Mouse (Mus musculus) lung, postnatal 10 days (tissue): ENCODE data around the gene Gm10563.

Experiments used
- DNase-seq: peaks from one replicate; pipeline ENCODE4 v3.0.0; 2021

The Gm10563 gene

DNA sequence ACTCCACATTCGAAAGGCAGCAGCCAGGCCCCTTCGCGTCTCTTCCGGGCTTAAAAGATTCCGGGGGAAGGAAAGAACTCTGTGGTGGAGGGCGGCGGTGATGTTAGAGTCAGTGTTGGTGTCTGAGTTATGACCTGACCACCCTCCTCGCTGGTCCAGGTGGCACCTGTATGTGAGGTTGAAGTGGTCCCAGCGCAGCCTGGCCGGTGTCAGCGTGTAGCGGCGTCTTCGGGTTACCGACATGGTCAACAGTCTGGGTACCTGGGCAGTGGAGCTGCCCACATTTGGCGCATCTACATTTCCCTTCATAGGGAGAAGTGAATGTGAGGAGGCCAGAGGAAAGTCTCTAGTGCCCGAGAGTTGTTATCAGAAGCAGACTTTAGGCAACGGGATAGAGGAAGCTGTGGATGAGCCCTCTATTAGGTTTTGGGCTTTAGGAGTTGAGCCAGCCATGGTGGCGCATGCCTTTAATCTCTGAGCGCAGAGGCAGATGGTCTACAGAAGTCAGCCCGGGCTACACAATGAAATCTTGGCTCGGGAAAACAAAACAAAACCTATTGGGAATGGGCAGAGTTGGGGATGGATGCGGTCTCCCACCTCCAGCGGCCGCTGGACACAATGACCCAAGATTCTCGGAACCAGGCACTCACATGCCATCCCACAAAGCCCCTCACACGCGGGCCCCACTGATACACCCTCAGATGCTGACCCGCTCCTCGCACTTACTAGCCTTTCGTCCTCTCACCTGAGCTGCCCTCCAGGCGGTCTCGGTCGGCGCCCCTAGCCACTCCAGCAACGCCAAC is 7.3 kb upstream of the Gm10563 start:
- DNase-seq: no peak

DNA sequence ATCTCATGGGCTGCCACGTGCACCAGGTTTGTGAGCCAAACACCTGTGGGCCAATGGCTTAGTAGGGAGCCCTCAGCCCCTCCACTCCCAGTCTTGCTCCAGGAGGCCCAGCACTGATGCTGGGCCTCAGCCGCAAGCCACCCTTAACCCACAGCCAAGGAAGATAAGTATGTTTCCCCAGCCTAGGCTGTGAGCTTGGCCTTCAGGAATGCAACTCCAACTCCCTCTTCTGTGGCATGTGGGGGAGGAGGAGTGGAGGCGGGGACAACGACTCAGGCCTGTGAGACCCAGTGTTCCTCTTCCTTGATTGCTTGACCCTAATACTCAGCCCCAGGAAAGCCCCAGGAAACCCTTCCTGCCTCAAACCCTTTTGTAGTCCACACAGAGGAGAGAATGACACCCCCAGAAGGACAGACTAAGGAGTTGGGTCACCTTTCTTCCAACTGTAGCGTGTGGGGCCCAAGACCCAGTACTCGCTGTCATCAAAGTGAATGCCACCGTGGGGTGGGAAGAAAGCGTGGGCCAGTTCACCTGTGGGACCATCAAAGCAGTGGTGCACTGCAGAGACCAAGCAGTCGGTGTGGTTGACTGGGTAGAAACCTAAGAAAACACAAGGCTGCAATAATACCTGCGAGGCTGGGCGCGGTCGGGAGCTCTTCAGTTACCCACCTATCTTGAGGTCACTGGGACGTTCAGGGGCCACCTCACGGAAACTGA is 6.5 kb upstream of the Gm10563 start:
- DNase-seq: peak; percentile 84

DNA sequence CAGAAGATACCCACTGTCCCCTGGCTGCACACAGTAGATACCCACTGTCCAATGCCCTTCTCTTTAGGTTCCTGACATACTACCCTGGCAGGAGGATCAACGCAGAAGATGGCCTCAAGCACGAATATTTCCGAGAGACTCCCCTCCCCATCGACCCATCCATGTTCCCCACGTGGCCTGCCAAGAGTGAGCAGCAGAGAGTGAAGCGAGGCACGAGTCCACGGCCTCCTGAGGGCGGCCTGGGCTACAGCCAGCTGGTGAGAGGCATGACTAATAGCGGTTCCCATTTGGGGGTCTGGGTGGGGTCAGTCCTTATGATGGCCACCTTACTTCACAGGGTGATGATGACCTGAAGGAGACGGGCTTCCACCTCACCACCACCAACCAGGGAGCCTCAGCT is 4.1 kb upstream of the Gm10563 start:
- DNase-seq: no peak

DNA sequence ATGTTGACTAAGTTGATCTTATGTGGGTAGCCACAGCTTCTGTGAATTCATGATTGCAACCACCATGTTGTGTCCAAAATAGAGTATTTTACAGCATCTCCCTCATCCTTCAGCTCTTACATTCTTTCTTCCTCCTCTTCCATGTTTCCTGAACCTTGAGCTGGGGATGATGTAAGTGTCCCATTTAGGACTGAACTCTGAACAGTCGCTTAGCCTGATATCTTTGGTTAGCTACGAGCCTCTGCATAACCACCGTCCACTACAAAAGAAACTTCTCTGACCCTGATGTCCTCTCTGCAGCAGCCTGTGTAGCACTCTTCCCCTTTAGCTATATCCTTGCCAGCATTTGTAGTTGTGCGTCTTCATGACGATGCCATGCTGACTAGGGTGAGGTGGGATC is 513 bp upstream of the Gm10563 start:
- no peak for DNase-seq

DNA sequence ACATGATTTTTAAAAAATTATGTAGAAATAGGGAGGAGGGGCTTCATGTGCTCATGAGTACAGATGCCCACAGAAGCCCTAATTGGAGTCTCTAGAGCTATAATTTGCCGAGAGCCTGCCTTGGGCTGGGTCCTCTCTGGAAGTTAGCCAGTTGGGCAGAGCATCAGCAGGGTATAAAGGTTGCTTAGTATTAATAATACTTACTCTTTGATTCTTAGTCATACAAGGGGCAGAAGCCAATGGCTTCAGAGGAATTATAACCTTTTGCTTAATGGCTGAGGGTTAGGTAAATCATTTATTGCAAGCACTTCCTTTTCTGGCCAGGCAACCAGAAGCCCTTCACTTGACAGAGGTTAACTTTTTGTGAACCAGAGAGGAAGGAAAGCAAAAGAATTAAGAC is 1.7 kb downstream of the Gm10563 start:
- DNase-seq: no peak

DNA sequence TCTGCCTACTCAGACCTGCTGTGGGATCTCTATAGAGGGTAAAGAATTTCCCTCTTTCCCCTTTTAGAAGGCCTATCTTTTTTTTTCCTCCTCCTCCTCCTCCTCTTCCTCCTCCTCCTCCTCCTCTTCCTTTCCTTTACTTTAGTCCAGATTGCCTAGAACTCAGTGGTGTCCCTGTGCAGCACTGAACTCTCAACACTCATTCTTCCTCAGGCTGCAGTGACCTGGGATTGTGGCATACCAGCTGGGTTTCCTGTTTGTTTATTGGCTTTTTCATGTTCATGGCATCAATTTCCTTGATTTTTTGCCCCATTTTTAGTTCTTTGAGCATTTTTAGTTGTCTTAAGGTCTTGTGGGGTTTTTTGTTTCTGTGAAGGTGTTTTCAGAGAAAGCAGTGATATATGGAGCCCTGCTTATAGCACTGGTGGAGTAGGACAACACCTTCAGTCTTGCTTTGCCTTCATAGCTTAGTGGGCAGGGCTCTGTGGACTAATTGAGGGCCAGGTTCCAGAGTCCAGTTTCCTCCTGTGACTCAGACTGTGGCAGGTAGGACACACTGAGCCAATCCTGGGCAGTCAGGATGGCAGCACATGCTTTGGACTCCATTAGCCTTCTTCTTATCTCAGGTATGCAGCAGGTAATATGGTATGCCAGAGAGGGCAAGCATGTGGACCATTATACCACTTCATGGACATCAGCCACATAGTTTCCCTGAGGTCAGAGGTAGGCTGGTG is 9.3 kb downstream of the Gm10563 start:
- DNase-seq: no peak

DNA sequence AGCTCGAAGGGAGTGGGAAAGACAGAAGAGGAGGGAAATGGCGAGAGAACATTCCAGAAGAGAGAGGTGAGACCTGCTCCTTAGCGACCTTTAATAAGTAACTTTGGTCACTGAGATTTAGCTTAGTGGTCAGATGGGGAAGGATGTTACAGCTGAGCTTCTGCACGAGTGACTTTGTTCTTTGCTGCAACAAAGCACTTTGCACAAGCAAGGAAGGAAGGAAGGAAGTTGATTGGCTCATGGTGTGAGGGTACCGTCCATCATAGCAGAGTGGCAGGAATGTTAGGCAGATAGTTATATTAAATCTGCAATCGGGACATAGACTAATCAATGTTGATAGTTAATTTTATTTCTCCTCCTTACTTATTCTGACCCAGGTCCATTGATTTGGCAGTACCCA is 14.9 kb downstream of the Gm10563 start:
- no peak for DNase-seq

DNA sequence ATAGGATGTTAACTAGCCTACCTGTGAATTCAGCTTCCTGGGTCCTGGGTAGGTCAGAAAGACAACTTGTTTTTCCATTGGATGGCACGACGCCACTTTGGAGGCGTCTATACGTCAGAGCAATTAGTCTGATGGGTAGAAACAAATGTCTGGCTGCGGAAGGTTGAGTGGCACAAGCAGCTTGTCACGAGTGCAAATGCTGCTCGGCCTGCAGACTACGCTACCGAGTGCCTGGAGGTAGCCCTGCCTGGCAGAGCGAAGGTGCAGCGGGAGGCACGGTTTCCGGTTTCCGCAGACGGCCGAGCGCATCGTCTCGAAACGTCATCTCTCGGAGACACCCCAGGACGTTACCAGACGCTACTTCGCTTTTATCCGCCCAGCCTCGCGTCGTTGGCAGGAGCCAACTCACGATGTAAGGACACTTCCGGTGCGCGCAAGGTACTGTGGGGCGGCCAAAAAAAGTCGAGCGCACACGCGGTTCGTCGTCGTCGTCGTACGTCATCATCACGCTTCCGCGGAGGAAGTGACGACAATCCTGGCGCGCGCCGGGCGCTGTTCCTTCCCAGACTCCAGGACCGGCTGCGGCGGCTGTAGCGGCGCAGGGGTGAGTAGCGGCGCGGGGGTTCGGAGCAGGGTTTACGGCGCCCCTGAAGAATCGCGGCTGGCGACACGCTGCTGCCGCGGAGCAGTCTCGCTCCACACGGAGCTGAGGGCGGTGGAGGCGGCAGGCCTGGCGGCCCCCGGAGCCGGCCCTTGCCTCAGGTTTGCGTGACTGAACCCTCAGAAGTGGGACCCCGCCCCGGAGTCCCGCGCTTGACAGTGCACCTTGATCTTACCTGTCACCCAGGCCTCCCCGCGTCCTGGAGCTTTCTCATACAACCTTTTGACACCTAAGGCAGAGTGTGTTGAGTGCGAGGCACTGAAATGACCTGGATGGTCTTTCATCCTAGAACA is 20.6 kb downstream of the Gm10563 start, which contains the start of gene Cdk11b:
Gene Cdk11b (plus strand): TSS at position 517 of the 954 bp plus-strand sequence.
- peak; percentile 98 for DNase-seq

DNA sequence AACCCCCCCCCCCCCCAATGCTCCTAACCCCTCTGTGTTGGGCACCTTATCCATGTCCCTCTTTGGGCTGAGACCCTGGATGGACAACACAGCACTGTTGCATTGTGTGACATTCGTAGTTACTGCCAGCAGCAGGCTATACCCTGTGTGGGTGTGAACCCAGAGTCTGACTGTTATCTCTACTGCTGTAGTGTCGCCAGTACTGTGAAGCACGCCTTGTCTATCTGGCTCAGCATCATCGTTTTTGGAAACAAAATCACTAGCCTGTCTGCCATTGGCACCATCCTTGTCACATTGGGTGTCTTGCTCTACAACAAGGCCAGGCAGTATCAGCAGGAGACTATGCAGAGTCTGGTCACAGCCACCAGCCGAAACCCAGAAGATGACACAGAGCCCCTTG is 26.9 kb downstream of the Gm10563 start:
- no peak for DNase-seq

DNA sequence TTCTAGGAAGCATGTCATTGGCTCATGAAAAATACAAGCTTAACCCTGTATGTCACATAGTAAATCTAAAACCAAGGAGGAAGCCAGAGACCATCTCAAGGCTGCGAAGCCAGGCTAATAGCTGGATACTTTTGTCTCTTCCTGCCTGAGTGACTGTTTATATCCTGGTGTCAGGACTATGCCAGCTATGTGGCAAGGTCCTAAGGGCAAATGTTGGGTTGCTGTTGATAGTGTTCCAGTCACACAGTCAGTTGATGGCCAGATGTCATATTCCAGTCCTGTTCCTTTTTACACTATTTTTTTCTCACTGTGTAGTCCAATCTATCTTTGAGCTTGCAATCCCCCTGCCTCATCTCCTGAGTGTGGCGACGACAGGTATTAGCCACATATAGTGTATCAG is 31.9 kb downstream of the Gm10563 start:
- DNase-seq: no peak

DNA sequence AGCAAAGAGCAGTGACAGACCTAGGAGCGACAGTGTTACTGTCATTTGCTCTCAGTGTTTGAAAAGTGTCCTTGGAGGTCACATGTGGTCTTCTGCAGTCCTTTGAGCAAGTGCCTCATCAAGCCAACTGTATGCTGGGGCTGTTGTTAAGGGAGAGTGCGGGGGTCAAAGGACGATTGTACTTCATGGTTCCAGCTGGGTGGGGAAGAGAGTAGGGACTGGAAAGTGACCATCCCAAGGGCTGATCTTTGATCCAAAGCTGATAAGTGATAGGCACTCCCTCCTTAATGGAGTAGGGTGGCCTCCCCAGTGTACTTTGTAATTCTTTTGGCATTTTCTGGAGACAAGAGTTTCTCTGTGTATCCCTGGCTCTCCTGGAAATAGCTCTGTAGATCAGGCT is 33.3 kb downstream of the Gm10563 start:
- DNase-seq: no peak

DNA sequence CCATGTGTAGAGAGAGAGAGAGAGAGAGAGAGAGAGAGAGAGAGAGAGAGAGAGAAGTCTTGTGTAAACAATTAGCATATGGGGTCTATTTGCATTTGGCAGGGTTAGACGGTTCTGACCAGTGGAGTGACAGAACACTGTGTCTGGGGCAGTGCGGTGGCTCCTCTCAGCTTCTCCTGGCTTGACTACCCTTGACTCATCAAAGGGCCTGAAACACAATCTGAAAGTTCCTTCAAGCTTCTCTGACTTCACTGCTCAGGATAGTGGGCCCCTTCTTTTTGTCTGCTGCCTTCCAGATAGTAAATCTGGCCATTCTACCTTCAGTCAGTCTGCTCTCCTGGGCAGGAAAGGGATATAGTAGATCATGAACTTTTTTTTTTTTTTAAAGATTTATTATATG is 38.4 kb downstream of the Gm10563 start:
- DNase-seq: no peak

DNA sequence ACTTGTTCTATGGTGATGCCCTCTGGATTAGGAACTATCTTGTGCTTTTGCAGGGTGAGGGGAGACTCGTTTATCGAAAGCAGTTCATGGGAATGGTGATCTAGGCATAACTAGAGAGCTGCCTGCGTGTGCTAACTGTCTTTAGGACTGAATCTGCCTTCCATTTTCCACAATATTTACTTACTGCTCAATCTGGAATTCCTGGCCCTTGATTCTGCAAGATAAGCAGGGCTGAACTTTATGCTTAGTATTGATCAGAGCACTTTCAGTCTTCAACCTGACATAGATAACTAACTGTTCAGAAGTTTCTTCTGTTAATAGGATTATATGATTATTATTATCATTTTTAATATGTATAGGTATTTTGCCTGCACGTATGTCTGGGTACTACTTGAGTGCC is 40.1 kb downstream of the Gm10563 start:
- DNase-seq: no peak

DNA sequence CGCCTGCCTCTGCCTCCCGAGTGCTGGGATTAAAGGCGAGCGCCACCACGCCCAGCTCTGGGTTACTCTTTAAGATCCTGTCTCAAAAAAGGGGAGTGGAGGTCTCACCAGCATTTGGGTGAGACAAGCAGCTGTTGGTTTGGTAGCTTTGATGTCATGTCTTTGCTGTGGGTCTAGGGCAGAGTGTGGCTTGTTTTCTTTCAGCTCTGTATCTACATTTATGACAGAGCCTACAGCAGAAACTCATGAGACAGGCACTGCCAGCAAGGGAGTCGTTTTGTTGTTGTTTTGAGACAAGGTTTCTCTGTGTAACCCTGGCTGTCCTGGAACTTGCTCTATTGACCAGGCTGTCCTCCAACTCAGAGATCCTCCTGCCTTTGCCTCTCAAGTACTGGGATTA is 41.4 kb downstream of the Gm10563 start:
- DNase-seq: no peak

DNA sequence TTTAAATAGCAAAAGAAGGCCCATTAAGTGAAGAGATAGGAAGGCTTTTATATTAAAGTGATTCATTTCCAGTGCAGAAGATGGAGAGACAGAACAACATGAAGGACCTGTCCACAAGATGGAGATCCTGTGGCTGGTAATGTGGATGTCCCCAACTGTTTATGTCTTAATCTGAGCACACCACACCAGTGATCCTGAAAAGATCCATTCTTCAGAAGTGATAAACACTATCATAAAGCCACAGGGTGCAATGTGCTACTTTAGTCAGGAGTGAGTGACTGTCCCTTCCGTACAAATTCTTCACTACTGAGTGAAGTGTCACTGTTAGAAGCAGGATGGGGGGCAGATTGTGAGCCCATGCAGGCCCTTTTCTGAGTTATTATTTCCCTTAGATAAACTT is 42.5 kb downstream of the Gm10563 start:
- no peak for DNase-seq

DNA sequence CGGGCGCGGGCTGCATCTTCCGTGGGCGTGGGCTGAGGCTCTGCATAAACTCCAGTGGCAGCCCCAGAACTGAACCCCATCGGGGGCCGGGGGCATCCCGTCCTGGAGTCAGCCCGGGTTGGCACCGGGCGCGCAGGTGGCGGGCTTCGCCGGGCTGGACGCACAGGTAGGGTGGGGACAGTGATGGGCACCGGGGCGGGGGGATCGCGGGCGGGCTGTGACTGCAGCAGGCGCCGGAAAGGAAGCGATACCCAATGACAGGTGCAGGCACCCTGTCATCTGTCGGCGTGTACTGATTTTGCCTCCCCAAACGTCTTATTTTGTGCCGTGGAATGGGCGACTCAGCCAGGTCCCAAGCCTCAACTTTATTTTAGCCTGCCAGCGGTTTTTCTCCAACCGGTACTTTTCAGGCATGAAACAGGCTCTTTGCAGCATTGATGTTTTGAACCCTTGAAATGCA is 43.2 kb downstream of the Gm10563 start:
- no peak for DNase-seq

DNA sequence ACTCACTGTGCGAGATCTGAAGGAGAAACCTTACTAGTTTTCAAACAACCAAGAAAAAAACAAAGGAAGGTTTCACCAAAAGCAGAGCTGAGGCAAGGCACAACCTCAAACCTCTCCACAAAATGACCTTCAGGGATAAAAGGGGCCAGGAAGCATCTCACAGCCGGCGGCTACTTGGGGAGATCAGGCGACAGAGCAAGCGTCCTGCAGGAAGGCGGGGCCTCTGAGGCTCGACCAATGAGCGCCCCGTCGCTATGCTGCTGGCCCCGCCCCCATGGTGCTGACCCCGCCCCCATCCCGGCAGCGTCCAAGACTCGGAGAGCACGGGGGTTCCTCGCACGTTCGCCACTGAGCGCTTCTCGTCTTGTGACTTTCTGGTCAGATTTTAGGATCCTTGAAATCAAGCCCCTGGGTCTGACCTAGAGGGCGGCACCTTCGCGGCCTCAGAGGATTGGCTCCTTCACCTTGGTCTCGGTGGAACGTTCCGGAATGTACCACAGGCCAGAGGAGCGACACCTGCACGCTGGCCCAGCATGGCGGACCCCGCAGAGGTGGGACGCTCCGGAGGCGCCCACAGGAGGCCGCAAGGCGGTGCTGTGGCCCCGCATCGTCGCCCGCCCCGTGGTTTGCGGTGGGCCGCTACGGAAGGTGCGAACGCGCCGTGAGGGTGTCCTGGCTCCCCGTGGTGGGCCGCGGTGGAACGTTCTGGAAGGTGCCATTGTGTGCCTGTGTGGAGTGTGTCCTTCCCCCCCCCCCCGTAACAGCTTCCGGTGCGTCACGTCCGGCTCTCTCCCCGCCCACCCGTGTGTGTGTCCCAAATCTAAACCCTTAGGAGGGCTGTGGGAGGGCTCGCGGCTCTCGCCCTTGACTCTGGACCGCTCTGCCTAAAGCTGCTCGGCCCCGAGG is 43.9 kb downstream of the Gm10563 start, which contains the start of gene Slc35e2:
Gene Slc35e2 (plus strand): TSS at position 326 of the 906 bp plus-strand sequence.
- DNase-seq: peak; percentile 93

DNA sequence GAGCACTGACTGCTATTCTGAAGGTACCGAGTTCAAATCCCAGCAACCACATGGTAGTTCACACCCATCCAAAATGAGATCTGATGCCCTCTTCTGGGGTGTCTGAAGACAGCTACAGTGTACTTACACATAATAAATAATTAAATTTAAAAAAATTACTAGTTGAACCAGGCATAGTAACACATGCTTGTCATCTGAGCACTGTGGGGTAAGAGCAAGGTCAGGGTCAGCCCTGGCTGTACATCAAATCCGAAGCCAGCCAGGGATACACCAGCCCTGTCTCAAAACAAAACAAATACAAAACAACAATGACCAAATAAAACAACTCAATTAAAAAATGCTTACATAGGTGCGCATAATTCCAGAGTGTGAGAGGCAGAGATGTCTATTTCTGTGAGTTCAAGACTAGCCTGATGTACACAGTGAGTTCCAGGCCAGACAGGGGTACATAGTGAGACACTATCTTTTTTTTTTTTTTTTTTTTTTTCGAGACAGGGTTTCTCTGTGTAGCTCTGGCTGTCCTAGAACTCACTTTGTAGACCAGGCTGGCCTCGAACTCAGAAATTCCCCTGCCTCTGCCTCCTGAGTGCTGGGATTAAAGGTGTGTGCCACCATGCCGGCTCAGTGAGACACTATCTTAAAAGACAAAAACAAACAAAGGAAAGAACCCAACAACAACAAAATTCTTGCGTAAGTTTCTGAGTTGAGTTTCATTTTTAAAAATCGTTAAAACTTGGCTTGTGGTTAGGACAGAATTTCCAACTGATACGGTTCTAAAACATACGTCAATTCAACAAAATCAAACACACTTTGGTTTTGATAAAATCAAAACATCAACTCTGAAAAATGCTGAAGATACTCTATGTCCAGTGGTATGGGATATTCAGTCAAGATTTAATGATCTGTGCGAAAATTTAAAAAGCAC is 45.0 kb downstream of the Gm10563 start:
- DNase-seq: no peak

DNA sequence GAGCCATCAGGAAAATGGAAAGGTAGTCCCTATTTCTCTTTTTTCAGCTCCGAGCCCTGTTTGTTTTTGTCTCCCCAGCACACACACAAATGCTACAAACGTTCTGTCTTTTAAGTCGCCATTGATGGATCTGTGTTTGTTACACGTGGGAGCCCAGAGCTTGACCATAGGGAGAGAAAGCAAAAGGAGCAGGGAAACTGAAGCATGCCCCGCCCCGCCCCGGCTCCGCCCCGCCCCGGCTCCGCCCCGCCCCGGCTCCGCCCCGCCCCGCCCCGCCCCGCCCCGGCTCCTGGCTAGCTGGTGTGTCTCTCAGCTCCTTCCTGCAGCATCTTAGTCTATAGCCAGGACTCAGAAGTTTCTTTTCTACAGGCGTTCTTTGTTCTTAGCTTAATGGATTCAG is 46.7 kb downstream of the Gm10563 start:
- DNase-seq: no peak

DNA sequence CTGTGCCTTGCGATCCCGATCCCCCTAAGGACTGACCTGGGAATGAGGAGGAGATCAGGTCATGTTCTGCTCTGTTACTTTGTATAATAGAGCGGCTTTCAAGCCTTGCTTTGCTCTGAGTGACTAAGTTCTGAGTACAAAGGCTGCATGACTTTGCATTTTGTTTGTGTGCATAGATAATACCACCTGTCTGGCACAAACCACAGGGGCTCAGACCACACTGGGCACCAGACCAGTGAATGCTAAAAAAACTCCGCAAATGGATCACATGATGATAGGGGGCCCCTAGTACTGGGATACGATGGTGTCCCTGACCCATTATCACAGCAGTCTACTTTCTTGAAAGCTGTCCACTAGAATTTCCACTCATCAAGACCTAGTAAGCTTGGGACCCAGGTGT is 48.6 kb downstream of the Gm10563 start:
- DNase-seq: no peak
